ENCODE assay signal across 8 mouse cellular contexts in the genomic region with DNA sequence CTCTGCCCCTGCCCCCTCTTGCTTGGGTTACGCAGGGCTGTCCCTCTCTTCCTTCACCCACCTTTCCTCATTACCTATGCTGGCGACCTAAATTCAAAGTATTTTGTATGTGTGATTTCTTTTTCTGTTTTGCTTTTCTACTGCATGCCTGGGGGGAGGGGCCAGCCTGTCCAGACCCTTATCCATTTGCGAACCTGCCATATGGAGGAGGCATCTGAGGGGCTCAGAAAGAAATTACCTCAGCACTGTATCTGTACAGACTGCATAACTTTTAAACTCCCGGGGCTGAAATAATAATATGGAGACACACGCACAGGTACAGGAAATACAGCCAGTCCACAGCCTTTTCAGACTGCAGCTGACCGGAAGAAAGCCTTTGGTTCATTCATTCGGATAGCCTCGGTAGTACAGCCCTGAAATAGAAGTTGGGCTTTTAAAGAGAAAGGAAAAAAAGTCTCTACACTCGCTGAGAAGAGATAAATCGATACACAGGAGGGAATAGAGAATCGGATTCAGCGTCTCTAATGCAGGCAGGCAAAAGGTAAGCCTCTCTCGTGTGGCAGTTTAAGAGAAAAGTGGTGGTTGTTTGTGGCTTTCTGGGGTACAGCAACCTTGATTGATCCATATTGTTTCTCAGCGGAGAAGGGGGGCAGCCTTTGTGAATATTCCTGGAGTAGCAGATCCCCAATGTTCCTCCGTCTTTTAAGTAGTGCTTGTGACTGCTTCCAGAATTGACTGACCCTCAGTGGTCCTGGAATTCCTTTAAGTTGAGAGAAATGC. TPM values are rescaled to one million over a fixed set of nuclear protein-coding genes. Genes with fewer than 3 reads are reported as not detected.
DNase-seq lines count a peak whose midpoint lies in the region; ATAC-seq lines count a peak whose summit lies in the region.

A gene (minus strand): TSS at position 273 of the 780 bp plus-strand sequence.

- peak within 1 kb of the TSS; percentile 99 for H3K4me2 ChIP-seq in forebrain, embryonic 15.5 days (replicated peaks)
- H3K4me2 ChIP-seq in hindbrain, embryonic 12.5 days (replicated peaks): peak within 1 kb of the TSS; percentile 72

- peak within 1 kb of the TSS; percentile 68 for H3K4me3 ChIP-seq in forebrain, embryonic 15.5 days
- peak within 1 kb of the TSS; percentile 67 for H3K4me3 ChIP-seq in hindbrain, embryonic 12.5 days
- peak within 1 kb of the TSS; percentile 82 for H3K4me3 ChIP-seq in midbrain, embryonic 10.5 days

- no peaks in the 10 kb centered on the region for H3K27me3 ChIP-seq in forebrain, embryonic 15.5 days
- no peaks in the 10 kb centered on the region for H3K27me3 ChIP-seq in hindbrain, embryonic 12.5 days
- H3K27me3 ChIP-seq in midbrain, embryonic 10.5 days (ENCODE audit: low read depth, poor library complexity, severe bottlenecking): no peaks in the 10 kb centered on the region

- ATAC-seq in cerebellum, adult (ENCODE audit: insufficient number of reproducible peaks, low FRiP score, low TSS enrichment): no peak
- ATAC-seq in forebrain, embryonic 15.5 days (replicated peaks): peak; percentile 78
- ATAC-seq in hindbrain, embryonic 12.5 days (ENCODE audit: low FRiP score): peak; percentile 46; the same call in 1 of the 2 replicates

- no peaks in the 10 kb centered on the region for H3K9me3 ChIP-seq in forebrain, embryonic 15.5 days
- no peaks in the 10 kb centered on the region for H3K9me3 ChIP-seq in hindbrain, embryonic 12.5 days (replicated peaks)
- H3K9me3 ChIP-seq in midbrain, embryonic 10.5 days (replicated peaks): no peaks in the 10 kb centered on the region

- peaks cover 64% of the 10 kb centered on the region for H3K4me1 ChIP-seq in forebrain, embryonic 15.5 days
- H3K4me1 ChIP-seq in hindbrain, embryonic 12.5 days: peaks cover 64% of the 10 kb centered on the region
- H3K4me1 ChIP-seq in midbrain, embryonic 10.5 days: peaks cover 89% of the 10 kb centered on the region

- no peaks in the 10 kb centered on the region for H3K36me3 ChIP-seq in forebrain, embryonic 15.5 days
- H3K36me3 ChIP-seq in hindbrain, embryonic 12.5 days: no peaks in the 10 kb centered on the region
- no peaks in the 10 kb centered on the region for H3K36me3 ChIP-seq in midbrain, embryonic 10.5 days

- DNase-seq in cerebellum, adult 9-10 months: peak; percentile 58
- DNase-seq in adrenal gland, adult 2 months: peak; percentile 32
- peak in 1 of 2 experiments; percentile 42 for DNase-seq in left cerebral cortex, postnatal 10 days (ENCODE audit: extremely low spot score in 1 of 2, low spot score in 2 of 2)
- no peak for DNase-seq in midbrain, embryonic 10.5 days (ENCODE audit: low spot score)
- peak; percentile 65 for DNase-seq in thymus, postnatal 4 days

- intact Hi-C loops in left cerebral cortex, postnatal 10 days (cut with DNase I): no loop called here

- 1% methylated on average over 15 of the region's 15 CpGs for WGBS in forebrain, embryonic 15.5 days
- WGBS in hindbrain, embryonic 12.5 days: 2% methylated on average over 15 of the region's 15 CpGs
- 1% methylated on average over 15 of the region's 15 CpGs for WGBS in midbrain, embryonic 10.5 days

- peak within 1 kb of the TSS; percentile 68 for H3K9ac ChIP-seq in forebrain, embryonic 15.5 days (replicated peaks)
- H3K9ac ChIP-seq in hindbrain, embryonic 12.5 days: peak within 1 kb of the TSS; percentile 80

- peak within 1 kb of the TSS; percentile 94 for H3K27ac ChIP-seq in forebrain, embryonic 15.5 days (replicated peaks)
- peak within 1 kb of the TSS; percentile 91 for H3K27ac ChIP-seq in hindbrain, embryonic 12.5 days
- H3K27ac ChIP-seq in midbrain, embryonic 10.5 days (replicated peaks): peak within 1 kb of the TSS; percentile 98

RNA-seq across cellular contexts. Expression of the gene that starts here (rescaled TPM):
- total RNA-seq in adrenal gland, adult 2 months (2021): 10 to 100 TPM; 13.5 to 15.0 TPM
- polyA plus RNA-seq in adrenal gland, adult 2 months (2012; rRNA removed): 11.7 and 12.5 TPM in 2 replicates
- 138 and 141 TPM in 2 replicates for polyA plus RNA-seq in forebrain, embryonic 15.5 days (2015; fragmentation: Nextera tagmentation; extraction: Ambion mirVana)
- polyA plus RNA-seq in hindbrain, embryonic 12.5 days (2016; fragmentation: Nextera tagmentation; extraction: Ambion mirVana): 112 and 115 TPM in 2 replicates
- 10 to 100 TPM; 48.9 to 51.1 TPM for total RNA-seq in left cerebral cortex, postnatal 10 days (2021)
- 77.9 and 83.9 TPM in 2 replicates for polyA plus RNA-seq in midbrain, embryonic 10.5 days (2016; fragmentation: Nextera tagmentation; extraction: Ambion mirVana)
